Mouse (Mus musculus) heart, embryonic 15.5 days (tissue): ENCODE results near the gene Map3k20. TPM values are rescaled to one million over a fixed set of nuclear protein-coding genes. Genes with fewer than 3 reads are reported as not detected.

Source experiments
- ATAC-seq: fragments of 200-750 bp; cut with Nextera tagmentation; replicated peaks from 2 replicates; pipeline ENCODE4 v1.8.0; 2017; ENCODE audit warnings: low read depth, moderate TSS enrichment; ENCODE audit not compliant: insufficient number of reproducible peaks, insufficient read depth, low FRiP score
- H3K27ac ChIP-seq: fragments of 300-500 bp; sonication (generic); 2 replicates; pipeline ENCODE4 v1.5.1; 2015; ENCODE audit warnings: mild to moderate bottlenecking, inconsistent platforms
- H3K27me3 ChIP-seq: fragments of 300-500 bp; sonication (generic); 2 replicates; pipeline ENCODE4 v1.6.1; 2015; ENCODE audit warnings: inconsistent platforms
- H3K36me3 ChIP-seq: fragments of 300-500 bp; sonication (generic); 2 replicates; pipeline ENCODE4 v1.6.1; 2015; ENCODE audit warnings: mild to moderate bottlenecking, inconsistent platforms
- H3K4me1 ChIP-seq: fragments of 300-500 bp; sonication (generic); replicated peaks from 2 replicates; pipeline ENCODE4 v1.6.1; 2015; ENCODE audit warnings: inconsistent platforms
- H3K4me2 ChIP-seq: fragments of 300-500 bp; sonication (generic); 2 replicates; pipeline ENCODE4 v1.6.1; 2015; ENCODE audit warnings: inconsistent platforms, mild to moderate bottlenecking, moderate library complexity
- H3K4me3 ChIP-seq: fragments of 300-500 bp; sonication (generic); 2 replicates; pipeline ENCODE4 v1.5.1; 2015; ENCODE audit warnings: mild to moderate bottlenecking, inconsistent platforms
- H3K9ac ChIP-seq: fragments of 300-500 bp; sonication (generic); 2 replicates; pipeline ENCODE4 v1.6.1; 2015; ENCODE audit warnings: mild to moderate bottlenecking, inconsistent platforms
- H3K9me3 ChIP-seq: fragments of 300-500 bp; sonication (generic); replicated peaks from 2 replicates; pipeline ENCODE4 v1.6.1; 2016; ENCODE audit warnings: inconsistent platforms
- WGBS: fragments of 180-500 bp; shearing (Covaris S2); methylation state at CpG from one replicate; pipeline ENCODE4 v1.1.7; 2015; ENCODE audit warnings: mixed read lengths; 5-methylcytosine and 5-hydroxymethylcytosine counted together
- polyA plus RNA-seq: library from polyadenylated mRNA; unstranded; fragments of >200 nt; fragmentation: Nextera tagmentation; extraction: Ambion mirVana; gene quantifications from 2 replicates; pipeline ENCODE4 v1.2.1, GENCODE M21; 2015

Gene Map3k20
- polyA plus RNA-seq, 1 experiment from 2014 or later: 46.4 TPM

- no peak for ATAC-seq
- H3K4me1 ChIP-seq: no peaks in the 10 kb centered on the region; the same call in 1 of the 2 replicates
- 73% methylated on average over 12 of the region's 12 CpGs for WGBS
- no peak overlapping the region for H3K9ac ChIP-seq
- no peak overlapping the region for H3K27ac ChIP-seq
- no peaks in the 10 kb centered on the region for H3K27me3 ChIP-seq
- H3K9me3 ChIP-seq: no peaks in the 10 kb centered on the region
- no peak overlapping the region for H3K4me2 ChIP-seq
- H3K4me3 ChIP-seq: no peak overlapping the region
- peaks cover 16% of the 10 kb centered on the region for H3K36me3 ChIP-seq
Measured at GRCm38 (mm10) chr2:72405621-72406555, 120.5 kb downstream of the Map3k20 start.

DNA sequence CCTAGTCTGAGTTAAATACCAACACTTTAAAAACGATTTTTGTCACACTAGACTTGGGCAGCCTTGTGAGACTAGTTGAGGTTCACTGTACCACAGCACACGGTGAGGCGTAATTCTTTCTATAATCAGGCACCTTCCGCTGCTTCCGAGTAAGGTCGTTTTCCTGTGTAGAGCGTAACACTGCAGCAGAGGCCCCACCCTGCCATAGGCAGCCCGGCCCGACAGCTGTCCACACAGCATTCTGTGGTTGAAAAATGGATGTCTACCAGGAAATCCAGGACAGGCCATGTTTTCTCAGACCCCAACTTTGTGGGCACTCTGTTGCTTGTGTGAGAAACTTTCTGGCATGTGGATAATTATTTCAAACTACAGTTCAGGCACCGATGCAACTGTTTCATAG is 121.3 kb downstream of the Map3k20 start:
- Histone ChIP-seq H3K4me2 (no peak overlapping the region), H3K36me3 (peaks cover 16% of the 10 kb centered on the region), H3K27me3 (no peaks in the 10 kb centered on the region), H3K9me3 (no peaks in the 10 kb centered on the region), H3K27ac (no peak overlapping the region), H3K4me1 (no peaks in the 10 kb centered on the region; the same call in 1 of the 2 replicates), H3K9ac (no peak overlapping the region), H3K4me3 (no peak overlapping the region)
- ATAC-seq: no peak
- WGBS: 58% methylated on average over 10 of the region's 10 CpGs

GRCm38 (mm10) chr2:72407341-72408092 is 122.1 kb downstream of the Map3k20 start:
- Histone ChIP-seq H3K27ac (no peak overlapping the region), H3K27me3 (no peaks in the 10 kb centered on the region), H3K4me1 (no peaks in the 10 kb centered on the region; the same call in 1 of the 2 replicates), H3K36me3 (peaks cover 10% of the 10 kb centered on the region; the same call in 1 of the 2 replicates), H3K4me3 (no peak overlapping the region), H3K9me3 (no peaks in the 10 kb centered on the region), H3K4me2 (no peak overlapping the region), H3K9ac (no peak overlapping the region)
- WGBS: 82% methylated on average over 17 of the region's 17 CpGs
- no peak for ATAC-seq

GRCm38 (mm10) chr2:72409968-72410367 is 124.5 kb downstream of the Map3k20 start:
- Histone ChIP-seq H3K4me1 (no peaks in the 10 kb centered on the region; the same call in 1 of the 2 replicates), H3K9ac (no peak overlapping the region), H3K27ac (no peak overlapping the region), H3K4me3 (no peak overlapping the region), H3K36me3 (no peaks in the 10 kb centered on the region), H3K9me3 (no peaks in the 10 kb centered on the region), H3K27me3 (no peaks in the 10 kb centered on the region), H3K4me2 (no peak overlapping the region)
- no peak for ATAC-seq
- 62% methylated on average over 10 of the region's 10 CpGs for whole genome bisulfite sequencing

GRCm38 (mm10) chr2:72412266-72412665 is 126.8 kb downstream of the Map3k20 start:
- H3K4me2 ChIP-seq: no peak overlapping the region
- no peak overlapping the region for H3K9ac ChIP-seq
- ATAC-seq: no peak
- H3K27me3 ChIP-seq: no peaks in the 10 kb centered on the region
- H3K4me1 ChIP-seq: peaks cover 12% of the 10 kb centered on the region
- H3K9me3 ChIP-seq: no peaks in the 10 kb centered on the region
- H3K27ac ChIP-seq: no peak overlapping the region
- WGBS: 87% methylated on average over 4 of the region's 4 CpGs
- no peaks in the 10 kb centered on the region for H3K36me3 ChIP-seq
- no peak overlapping the region for H3K4me3 ChIP-seq

DNA sequence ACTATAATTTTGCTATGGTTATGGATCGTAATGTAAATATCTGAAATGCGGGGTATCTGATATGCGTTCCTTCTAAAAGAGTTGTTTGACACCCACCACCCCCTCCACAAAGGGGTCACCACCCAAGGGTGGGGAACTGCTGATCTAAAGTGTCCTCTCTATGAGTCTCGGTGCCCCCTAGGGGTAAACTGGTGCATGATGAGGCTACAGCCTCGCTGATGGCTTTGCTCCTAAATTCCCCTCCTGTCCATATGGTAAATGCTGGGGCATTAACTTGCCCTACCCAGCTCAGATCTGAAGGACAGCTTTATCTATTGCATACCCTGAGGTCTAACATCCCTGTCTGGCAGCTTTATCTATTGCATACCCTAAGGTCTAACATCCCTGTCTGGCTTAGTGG is 130.0 kb downstream of the Map3k20 start:
- 84% methylated on average over 5 of the region's 5 CpGs for WGBS
- no peak overlapping the region for H3K4me2 ChIP-seq
- no peaks in the 10 kb centered on the region for H3K36me3 ChIP-seq
- H3K4me3 ChIP-seq: no peak overlapping the region
- peaks cover 12% of the 10 kb centered on the region for H3K4me1 ChIP-seq
- H3K9ac ChIP-seq: no peak overlapping the region
- no peak overlapping the region for H3K27ac ChIP-seq
- H3K9me3 ChIP-seq: no peaks in the 10 kb centered on the region
- H3K27me3 ChIP-seq: no peaks in the 10 kb centered on the region
- ATAC-seq: no peak

- WGBS: 55% methylated on average over 14 of the region's 14 CpGs
- Histone ChIP-seq H3K4me1 (peaks cover 12% of the 10 kb centered on the region), H3K4me3 (no peak overlapping the region), H3K4me2 (no peak overlapping the region), H3K36me3 (no peaks in the 10 kb centered on the region), H3K9ac (no peak overlapping the region), H3K27me3 (no peaks in the 10 kb centered on the region), H3K9me3 (no peaks in the 10 kb centered on the region), H3K27ac (no peak overlapping the region)
- no peak for ATAC-seq
Measured at GRCm38 (mm10) chr2:72416095-72417080, 131.0 kb downstream of the Map3k20 start.

DNA sequence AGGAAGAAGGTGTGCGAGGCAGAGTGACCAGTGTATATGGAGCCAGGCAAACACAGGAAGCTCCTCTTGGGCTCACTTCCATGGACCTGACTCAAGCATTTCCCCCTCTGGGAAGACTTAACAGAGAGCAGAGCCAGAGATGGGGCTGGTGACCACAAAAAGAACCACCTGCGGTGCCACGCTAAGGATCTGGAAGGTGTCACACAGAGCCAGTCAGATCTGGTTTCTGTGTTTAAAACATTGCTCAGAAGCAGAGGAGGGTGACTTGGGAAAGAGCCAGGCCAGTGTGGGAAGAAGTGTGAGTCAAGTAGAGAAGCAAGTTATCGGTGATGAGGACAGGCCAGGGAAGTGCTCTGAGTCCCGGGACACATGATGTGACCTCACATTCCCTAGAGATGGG is 135.1 kb downstream of the Map3k20 start:
- Histone ChIP-seq H3K4me1 (peaks cover 11% of the 10 kb centered on the region), H3K4me2 (no peak overlapping the region), H3K4me3 (no peak overlapping the region), H3K27ac (no peak overlapping the region), H3K9me3 (no peaks in the 10 kb centered on the region), H3K27me3 (no peaks in the 10 kb centered on the region), H3K36me3 (no peaks in the 10 kb centered on the region), H3K9ac (no peak overlapping the region)
- no peak for ATAC-seq
- 66% methylated on average over 5 of the region's 5 CpGs for WGBS

DNA sequence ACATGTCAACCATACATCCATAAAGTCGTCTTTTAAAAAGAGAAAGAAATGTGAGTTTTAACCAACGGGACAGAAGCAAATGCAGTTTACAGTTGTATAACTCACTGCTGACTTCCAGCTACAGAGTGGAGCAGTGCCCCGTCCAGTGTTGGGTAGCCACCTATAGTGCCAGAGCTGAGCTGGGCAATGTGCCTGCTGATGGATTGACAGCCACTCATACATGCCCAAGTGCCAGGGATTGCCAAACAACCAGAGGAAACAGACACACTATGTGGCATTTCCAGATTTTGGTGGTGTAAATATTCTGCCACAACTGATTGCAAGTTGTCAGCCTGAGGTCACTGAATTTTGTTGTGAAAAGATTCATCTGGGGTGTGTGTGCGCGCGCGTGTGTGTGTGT is 139.2 kb downstream of the Map3k20 start:
- 85% methylated on average over 7 of the region's 7 CpGs for WGBS
- Histone ChIP-seq H3K9me3 (no peaks in the 10 kb centered on the region), H3K4me1 (no peaks in the 10 kb centered on the region), H3K4me2 (no peak overlapping the region), H3K4me3 (no peak overlapping the region), H3K27me3 (no peaks in the 10 kb centered on the region), H3K36me3 (no peaks in the 10 kb centered on the region), H3K27ac (no peak overlapping the region), H3K9ac (no peak overlapping the region)
- no peak for ATAC-seq

DNA sequence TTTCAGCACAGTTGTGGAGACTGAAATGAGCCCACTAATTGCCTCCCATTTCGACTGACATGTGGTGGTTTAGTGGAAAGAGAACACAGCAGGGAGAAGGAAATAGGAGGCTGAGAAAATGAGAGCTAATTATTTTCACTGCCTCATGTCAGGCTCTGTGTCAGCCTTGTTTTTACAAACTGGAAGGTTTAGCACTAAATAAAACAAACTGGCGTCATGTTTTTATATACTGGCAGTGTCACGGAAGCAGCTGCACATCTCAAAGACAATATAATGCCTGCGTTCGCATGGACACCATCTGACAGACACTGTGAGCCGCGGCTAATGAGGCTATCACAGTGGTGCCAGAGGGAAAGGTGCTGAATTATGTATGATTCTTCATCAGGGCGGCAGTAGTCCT is 141.3 kb downstream of the Map3k20 start:
- no peaks in the 10 kb centered on the region for H3K9me3 ChIP-seq
- no peak overlapping the region for H3K9ac ChIP-seq
- no peak overlapping the region for H3K4me3 ChIP-seq
- H3K36me3 ChIP-seq: no peaks in the 10 kb centered on the region
- 68% methylated on average over 8 of the region's 8 CpGs for WGBS
- H3K27ac ChIP-seq: no peak overlapping the region
- H3K4me2 ChIP-seq: no peak overlapping the region
- H3K27me3 ChIP-seq: no peaks in the 10 kb centered on the region
- no peak for ATAC-seq
- H3K4me1 ChIP-seq: no peaks in the 10 kb centered on the region

GRCm38 (mm10) chr2:72427288-72427687 is 141.9 kb downstream of the Map3k20 start:
- H3K4me1 ChIP-seq: no peaks in the 10 kb centered on the region
- H3K4me2 ChIP-seq: no peak overlapping the region
- no peak for ATAC-seq
- H3K9ac ChIP-seq: no peak overlapping the region
- H3K27me3 ChIP-seq: no peaks in the 10 kb centered on the region
- H3K9me3 ChIP-seq: no peaks in the 10 kb centered on the region
- H3K27ac ChIP-seq: no peak overlapping the region
- H3K36me3 ChIP-seq: no peaks in the 10 kb centered on the region
- no peak overlapping the region for H3K4me3 ChIP-seq
- 87% methylated on average over 11 of the region's 11 CpGs for WGBS
